Mouse (Mus musculus) heart, postnatal 25 days (tissue): Measurements from ENCODE around the gene Chrd. TPM values are rescaled to one million over a fixed set of nuclear protein-coding genes. Genes with fewer than 3 reads are reported as not detected.

Experiments
- DNase-seq: peaks from one replicate; pipeline ENCODE4 v3.0.0; 2022; ENCODE audit warnings: low spot score
- intact Hi-C: fragments of 180-260 bp; cut with DNase I; formaldehyde crosslinking; loops from one replicate; pipeline ENCODE4 v1.15.1; 2025
- total RNA-seq, 2 experiments: library from RNA; stranded (reverse); gene quantifications; 2 replicates each; pipeline ENCODE4 v1.2.3; 2021

Chrd gene
- total RNA-seq, 2 experiments from 2014 or later, result 2.0 to 2.7 TPM

- DNase-seq, result no peak
- intact Hi-C loops, result no loop called here
These were observed 6.5 kb upstream of the Chrd start for GRCm38 (mm10) chr16:20726384-20726783.

- intact Hi-C loops, result no loop called here
- DNase-seq, result no peak
These were observed 2.6 kb upstream of the Chrd start for GRCm38 (mm10) chr16:20730293-20730711.

- no peak for DNase-seq
- intact Hi-C loops, result no loop called here
These were observed 1.2 kb upstream of the Chrd start for GRCm38 (mm10) chr16:20731688-20732087.

- intact Hi-C loops, result no loop called here
- no peak for DNase-seq
These were observed 539 bp upstream of the Chrd start for GRCm38 (mm10) chr16:20732251-20732924.

GRCm38 (mm10) chr16:20733731-20734730, 1.1 kb downstream of the Chrd start, which contains the start of gene Thpo:
Gene Thpo (minus strand): TSS chr16:20734511.
- DNase-seq, result no peak
- intact Hi-C loops, result no loop called here

- DNase-seq, result no peak
- intact Hi-C loops, result no loop called here
These were observed 2.7 kb downstream of the Chrd start for GRCm38 (mm10) chr16:20735651-20736050.

- intact Hi-C loops, result no loop called here
These were observed 3.2 kb downstream of the Chrd start for GRCm38 (mm10) chr16:20736168-20736567.

GRCm38 (mm10) chr16:20736823-20737222, 3.9 kb downstream of the Chrd start:
- no peak for DNase-seq
- intact Hi-C loops, result no loop called here

More at GRCm38 (mm10) chr16:20736168-20736567, 3.2 kb downstream of the Chrd start:
- DNase-seq, result no peak

- intact Hi-C loops, result no loop called here
- DNase-seq, result no peak
These were observed 6.9 kb downstream of the Chrd start for GRCm38 (mm10) chr16:20739845-20740244.

GRCm38 (mm10) chr16:20746641-20747040, 13.7 kb downstream of the Chrd start:
- intact Hi-C loops, result no loop called here
- DNase-seq, result peak; percentile 67

GRCm38 (mm10) chr16:20750518-20750917, 17.6 kb downstream of the Chrd start:
- no peak for DNase-seq
- intact Hi-C loops, result no loop called here

GRCm38 (mm10) chr16:20756052-20756451, 23.1 kb downstream of the Chrd start:
- intact Hi-C loops, result no loop called here
- DNase-seq, result peak; percentile 14

- intact Hi-C loops, result no loop called here
- no peak for DNase-seq
These were observed 24.5 kb downstream of the Chrd start for GRCm38 (mm10) chr16:20757385-20757784.

GRCm38 (mm10) chr16:20761681-20762080, 28.8 kb downstream of the Chrd start:
- intact Hi-C loops, result loop anchor here (2.0 to 10.0 kb wide), 2 partner anchors 37 to 107 kb away; partner anchors contain the start of gene Psmd2
- DNase-seq, result no peak

- intact Hi-C loops, result loop anchor here (1.0 to 10.0 kb wide), 3 partner anchors 56 to 268 kb away; partner anchors contain the start of gene Psmd2
- no peak for DNase-seq
These were observed 32.3 kb downstream of the Chrd start for GRCm38 (mm10) chr16:20765244-20765643.

- intact Hi-C loops, result no loop called here
- DNase-seq, result no peak
These were observed 42.1 kb downstream of the Chrd start for GRCm38 (mm10) chr16:20775021-20775420.

GRCm38 (mm10) chr16:20779846-20780245, 46.9 kb downstream of the Chrd start:
- intact Hi-C loops, result no loop called here
- no peak for DNase-seq

GRCm38 (mm10) chr16:20781101-20781630, 48.2 kb downstream of the Chrd start:
- intact Hi-C loops, result no loop called here
- DNase-seq, result no peak

GRCm38 (mm10) chr16:20783891-20784290, 51.0 kb downstream of the Chrd start:
- intact Hi-C loops, result no loop called here
- DNase-seq, result no peak

- DNase-seq, result no peak
- intact Hi-C loops, result no loop called here
These were observed 51.8 kb downstream of the Chrd start for GRCm38 (mm10) chr16:20784754-20785153.
